Mouse (Mus musculus): ENCODE measurements around the gene Tmprss6. TPM values are rescaled to one million over a fixed set of nuclear protein-coding genes. Genes with fewer than 3 reads are reported as not detected.

Tmprss6 gene
- polyA plus RNA-seq, 1 experiment from 2014 or later = 0.14 TPM

GRCm38 (mm10) chr15:78438505-78438904 is 29.9 kb downstream of the Tmprss6 start:
- H3K4me3 ChIP-seq = no peak overlapping the region
- peaks cover 58% of the 10 kb centered on the region for H3K4me1 ChIP-seq
- H3K4me2 ChIP-seq (replicated peaks) = no peak overlapping the region
- H3K9ac ChIP-seq = no peak overlapping the region; the same call in 1 of the 2 replicates
- 49% methylated on average over 8 of the region's 8 CpGs for WGBS
- no peak overlapping the region for H3K27ac ChIP-seq
- ATAC-seq (ENCODE audit: low FRiP score) = no peak
- no peaks in the 10 kb centered on the region for H3K9me3 ChIP-seq (replicated peaks)
- H3K36me3 ChIP-seq = peaks cover 21% of the 10 kb centered on the region
- peaks cover 6% of the 10 kb centered on the region; the same call in 1 of the 2 replicates for H3K27me3 ChIP-seq

DNA sequence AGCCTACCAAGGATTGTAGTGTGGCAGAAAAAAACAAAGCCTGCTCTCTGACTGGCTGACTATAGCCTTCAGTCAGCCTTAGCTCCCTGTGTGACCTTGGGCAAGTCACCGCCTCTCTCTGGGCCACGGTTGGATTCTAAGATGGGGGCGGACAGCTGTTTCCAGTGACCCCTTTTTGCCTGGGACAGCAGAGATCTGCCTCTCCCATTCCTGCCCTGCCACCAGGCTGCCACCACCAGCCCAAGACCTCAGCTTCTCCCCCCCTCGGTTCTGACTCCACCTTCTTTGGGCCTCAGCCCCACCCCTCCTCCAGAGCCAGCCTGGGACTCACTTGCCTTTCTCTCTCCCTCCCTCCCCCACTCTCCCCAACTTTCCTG is 30.4 kb downstream of the Tmprss6 start:
- Histone ChIP-seq H3K9ac (no peak overlapping the region), H3K9me3 (replicated peaks) (no peaks in the 10 kb centered on the region), H3K4me2 (replicated peaks) (no peak overlapping the region), H3K27ac (no peak overlapping the region), H3K4me1 (peaks cover 56% of the 10 kb centered on the region), H3K36me3 (peaks cover 24% of the 10 kb centered on the region), H3K27me3 (peaks cover 6% of the 10 kb centered on the region; the same call in 1 of the 2 replicates), H3K4me3 (no peak overlapping the region)
- 54% methylated on average over 4 of the region's 4 CpGs for WGBS
- no peak for ATAC-seq (ENCODE audit: low FRiP score)

GRCm38 (mm10) chr15:78437237-78438017 is 31.0 kb downstream of the Tmprss6 start:
- 16% methylated on average over 23 of the region's 23 CpGs for WGBS
- Histone ChIP-seq H3K4me2 (replicated peaks) (peak overlapping the region; percentile 59), H3K27me3 (peaks cover 6% of the 10 kb centered on the region; the same call in 1 of the 2 replicates), H3K27ac (peak overlapping the region; percentile 86), H3K9ac (peak overlapping the region; percentile 49), H3K36me3 (peaks cover 26% of the 10 kb centered on the region), H3K4me1 (peaks cover 56% of the 10 kb centered on the region), H3K4me3 (peak overlapping the region; percentile 19), H3K9me3 (replicated peaks) (no peaks in the 10 kb centered on the region)
- ATAC-seq (ENCODE audit: low FRiP score) = peak; percentile 21

- H3K36me3 ChIP-seq = peaks cover 34% of the 10 kb centered on the region
- H3K4me3 ChIP-seq = peak overlapping the region; percentile 19
- peak; percentile 69 for ATAC-seq (ENCODE audit: low FRiP score)
- H3K4me1 ChIP-seq = peaks cover 59% of the 10 kb centered on the region
- peak overlapping the region; percentile 86 for H3K27ac ChIP-seq
- H3K4me2 ChIP-seq (replicated peaks) = peak overlapping the region; percentile 59
- peaks cover 6% of the 10 kb centered on the region; the same call in 1 of the 2 replicates for H3K27me3 ChIP-seq
- 10% methylated on average over 32 of the region's 32 CpGs for WGBS
- H3K9ac ChIP-seq = peak overlapping the region; percentile 49
- no peaks in the 10 kb centered on the region for H3K9me3 ChIP-seq (replicated peaks)
Measured at GRCm38 (mm10) chr15:78436380-78437192, 31.8 kb downstream of the Tmprss6 start.

GRCm38 (mm10) chr15:78435681-78436080 is 32.8 kb downstream of the Tmprss6 start:
- ATAC-seq (ENCODE audit: low FRiP score) = no peak
- H3K4me2 ChIP-seq (replicated peaks) = no peak overlapping the region
- H3K4me3 ChIP-seq = no peak overlapping the region
- peaks cover 58% of the 10 kb centered on the region for H3K4me1 ChIP-seq
- no peaks in the 10 kb centered on the region for H3K9me3 ChIP-seq (replicated peaks)
- WGBS = 78% methylated on average over 11 of the region's 11 CpGs
- peaks cover 6% of the 10 kb centered on the region; the same call in 1 of the 2 replicates for H3K27me3 ChIP-seq
- no peak overlapping the region for H3K9ac ChIP-seq
- peaks cover 43% of the 10 kb centered on the region for H3K36me3 ChIP-seq
- 0 out of 2 replicates have a peak overlapping the region, but pooled peaks have one; percentile 12 for H3K27ac ChIP-seq

DNA sequence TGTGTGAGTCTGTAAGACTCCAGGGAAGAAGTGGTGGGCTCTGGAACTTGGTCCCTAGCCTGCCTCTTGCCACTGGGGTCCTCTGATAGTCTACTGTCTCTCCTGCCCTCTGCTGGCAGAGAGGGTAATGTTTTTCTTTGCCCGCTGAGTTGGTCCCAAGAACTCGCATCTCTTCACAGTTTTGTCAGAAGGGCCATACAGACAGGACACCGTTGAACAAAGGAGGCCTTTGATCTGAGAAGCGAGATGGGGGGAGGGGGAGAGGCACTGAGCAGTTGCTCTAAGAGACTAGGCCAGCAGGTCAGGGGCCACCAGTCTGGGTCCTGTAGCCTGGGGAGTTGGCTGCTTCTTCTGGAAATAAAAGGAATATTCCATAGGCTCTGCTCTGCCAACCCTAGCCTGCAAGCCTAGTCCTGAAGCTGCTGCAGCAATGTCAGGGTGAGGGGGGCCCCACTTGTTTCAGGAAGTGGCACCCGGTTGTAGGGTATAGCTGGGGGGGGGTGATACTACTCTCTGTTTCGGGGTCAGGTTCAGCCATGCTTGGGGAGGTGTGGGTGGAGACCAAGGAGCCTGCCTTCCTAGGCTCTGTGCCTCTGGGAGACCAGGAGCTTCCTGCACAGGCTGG is 33.4 kb downstream of the Tmprss6 start:
- 0 out of 2 replicates have a peak overlapping the region, but pooled peaks have one; percentile 12 for H3K27ac ChIP-seq
- ATAC-seq (ENCODE audit: low FRiP score) = no peak
- no peak overlapping the region for H3K4me3 ChIP-seq
- no peak overlapping the region for H3K9ac ChIP-seq
- H3K4me1 ChIP-seq = peaks cover 60% of the 10 kb centered on the region
- H3K36me3 ChIP-seq = peaks cover 48% of the 10 kb centered on the region
- WGBS = 25% methylated on average over 6 of the region's 6 CpGs
- peaks cover 6% of the 10 kb centered on the region; the same call in 1 of the 2 replicates for H3K27me3 ChIP-seq
- no peaks in the 10 kb centered on the region for H3K9me3 ChIP-seq (replicated peaks)
- H3K4me2 ChIP-seq (replicated peaks) = no peak overlapping the region

DNA sequence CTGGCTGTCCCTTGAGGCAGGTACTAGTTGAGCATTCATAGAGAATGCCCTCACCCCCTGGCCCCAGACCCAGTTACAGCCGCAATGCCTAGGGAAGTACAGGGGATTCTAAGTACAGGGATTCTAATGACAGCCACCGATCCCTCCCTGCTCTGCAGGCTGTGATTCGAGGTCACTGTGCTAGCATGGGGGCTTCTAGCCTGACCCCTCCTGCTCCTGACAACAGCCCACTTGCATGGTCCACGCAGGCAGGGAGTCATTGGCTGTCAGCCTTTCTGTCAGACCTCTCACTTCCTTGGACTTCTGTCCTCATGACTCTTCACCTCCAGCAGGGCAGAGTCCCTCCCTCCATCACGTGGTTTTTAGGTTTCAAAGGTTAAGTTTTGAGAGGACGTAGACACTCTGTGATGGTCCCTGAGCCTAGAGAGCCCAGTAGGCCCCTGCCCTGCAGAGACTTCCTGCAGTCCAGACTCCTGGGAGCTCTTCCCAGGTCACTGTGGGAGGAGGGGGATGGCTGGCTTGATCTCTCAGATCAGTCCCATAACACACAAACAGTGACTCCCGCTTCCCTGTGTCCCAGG is 36.8 kb downstream of the Tmprss6 start:
- Histone ChIP-seq H3K27ac (no peak overlapping the region), H3K27me3 (peaks cover 6% of the 10 kb centered on the region; the same call in 1 of the 2 replicates), H3K4me1 (peaks cover 53% of the 10 kb centered on the region), H3K4me2 (replicated peaks) (no peak overlapping the region), H3K36me3 (peaks cover 48% of the 10 kb centered on the region), H3K9ac (no peak overlapping the region; the same call in 1 of the 2 replicates), H3K9me3 (replicated peaks) (no peaks in the 10 kb centered on the region), H3K4me3 (no peak overlapping the region)
- whole genome bisulfite sequencing = 83% methylated on average over 7 of the region's 7 CpGs
- ATAC-seq (ENCODE audit: low FRiP score) = no peak

- 0 out of 2 replicates have a peak overlapping the region, but pooled peaks have one; percentile 27 for H3K9ac ChIP-seq
- H3K4me1 ChIP-seq = peaks cover 46% of the 10 kb centered on the region
- H3K4me2 ChIP-seq (replicated peaks) = no peak overlapping the region
- H3K27ac ChIP-seq = no peak overlapping the region
- H3K36me3 ChIP-seq = peaks cover 46% of the 10 kb centered on the region
- peaks cover 3% of the 10 kb centered on the region; the same call in 1 of the 2 replicates for H3K27me3 ChIP-seq
- ATAC-seq (ENCODE audit: low FRiP score) = no peak
- WGBS = 89% methylated on average over 10 of the region's 10 CpGs
- no peak overlapping the region for H3K4me3 ChIP-seq
- H3K9me3 ChIP-seq (replicated peaks) = no peaks in the 10 kb centered on the region
Measured at GRCm38 (mm10) chr15:78430874-78431273, 37.6 kb downstream of the Tmprss6 start.

DNA sequence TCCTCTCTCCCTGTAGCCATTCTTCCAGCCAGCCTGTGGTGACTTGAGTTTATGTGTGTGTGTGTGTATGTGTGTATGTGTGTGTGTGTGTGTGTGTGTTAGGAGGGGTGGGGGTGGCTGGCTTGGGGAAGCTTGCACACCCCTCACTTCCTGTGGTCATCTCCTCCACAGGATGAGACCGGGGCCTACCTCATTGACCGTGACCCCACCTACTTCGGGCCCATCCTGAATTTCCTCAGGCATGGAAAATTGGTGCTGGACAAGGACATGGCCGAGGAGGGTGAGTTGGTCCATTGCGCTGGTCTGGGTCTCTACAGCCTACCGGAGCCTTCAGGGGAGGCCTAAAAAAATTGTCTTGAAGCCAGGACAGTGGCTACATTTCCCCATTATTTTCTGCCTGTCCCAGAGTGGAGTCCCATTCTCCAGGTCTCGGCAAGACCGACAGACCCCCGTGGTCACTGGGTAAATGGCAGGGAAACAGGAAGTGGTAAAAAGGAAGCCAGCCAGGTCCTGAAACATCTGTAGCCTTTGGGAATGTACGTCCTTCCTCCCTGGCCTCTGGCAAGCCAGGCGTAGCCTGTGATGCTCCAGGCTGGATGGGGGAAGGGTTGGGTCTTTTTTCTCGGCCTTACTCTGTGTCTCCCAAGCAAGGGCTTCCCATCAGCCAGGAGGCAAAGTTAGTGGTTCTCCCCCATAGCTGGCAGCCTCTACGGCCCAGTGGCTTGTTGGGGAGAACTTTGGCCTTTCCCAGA is 38.4 kb downstream of the Tmprss6 start:
- Histone ChIP-seq H3K4me1 (peaks cover 37% of the 10 kb centered on the region), H3K36me3 (peaks cover 38% of the 10 kb centered on the region), H3K4me3 (peak overlapping the region; percentile 56; the same call in 1 of the 2 replicates), H3K4me2 (replicated peaks) (peak overlapping the region; percentile 80), H3K27me3 (no peaks in the 10 kb centered on the region), H3K9ac (peak overlapping the region; percentile 82; the same call in 1 of the 2 replicates), H3K27ac (peak overlapping the region; percentile 40; the same call in 1 of the 2 replicates), H3K9me3 (replicated peaks) (no peaks in the 10 kb centered on the region)
- ATAC-seq (ENCODE audit: low FRiP score) = no peak
- 83% methylated on average over 13 of the region's 13 CpGs for WGBS

DNA sequence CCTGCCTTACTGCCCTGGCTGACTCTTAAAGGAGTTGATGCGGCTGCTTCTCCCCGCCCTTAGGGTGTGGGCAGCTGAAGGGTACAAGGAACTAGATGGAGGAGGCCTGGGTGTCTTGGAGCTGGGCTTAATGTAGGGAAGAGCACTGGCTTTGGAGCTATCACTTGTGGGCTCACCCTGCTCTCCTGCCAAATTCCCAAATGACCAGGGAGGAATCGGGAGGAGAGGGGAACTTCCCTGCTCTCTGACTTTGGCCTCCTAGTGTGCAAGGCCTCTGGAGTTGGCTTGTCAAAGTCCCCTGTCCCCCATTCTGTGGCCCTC is 39.3 kb downstream of the Tmprss6 start:
- Histone ChIP-seq H3K4me1 (peaks cover 28% of the 10 kb centered on the region), H3K4me3 (peak overlapping the region; percentile 56), H3K36me3 (peaks cover 33% of the 10 kb centered on the region), H3K9ac (peak overlapping the region; percentile 82), H3K4me2 (replicated peaks) (peak overlapping the region; percentile 80), H3K27ac (peak overlapping the region; percentile 76), H3K9me3 (replicated peaks) (no peaks in the 10 kb centered on the region), H3K27me3 (peaks cover 3% of the 10 kb centered on the region; the same call in 1 of the 2 replicates)
- WGBS = 0% methylated on average over 3 of the region's 3 CpGs
- ATAC-seq (ENCODE audit: low FRiP score) = no peak

Data from hindbrain, embryonic 12.5 days (tissue).